Mouse (Mus musculus): Measurements from ENCODE around the gene Pwwp2a.
A peak's percentile ranks its signal among the peaks of the same experiment; 100 is the strongest.

Pwwp2a gene

DNA sequence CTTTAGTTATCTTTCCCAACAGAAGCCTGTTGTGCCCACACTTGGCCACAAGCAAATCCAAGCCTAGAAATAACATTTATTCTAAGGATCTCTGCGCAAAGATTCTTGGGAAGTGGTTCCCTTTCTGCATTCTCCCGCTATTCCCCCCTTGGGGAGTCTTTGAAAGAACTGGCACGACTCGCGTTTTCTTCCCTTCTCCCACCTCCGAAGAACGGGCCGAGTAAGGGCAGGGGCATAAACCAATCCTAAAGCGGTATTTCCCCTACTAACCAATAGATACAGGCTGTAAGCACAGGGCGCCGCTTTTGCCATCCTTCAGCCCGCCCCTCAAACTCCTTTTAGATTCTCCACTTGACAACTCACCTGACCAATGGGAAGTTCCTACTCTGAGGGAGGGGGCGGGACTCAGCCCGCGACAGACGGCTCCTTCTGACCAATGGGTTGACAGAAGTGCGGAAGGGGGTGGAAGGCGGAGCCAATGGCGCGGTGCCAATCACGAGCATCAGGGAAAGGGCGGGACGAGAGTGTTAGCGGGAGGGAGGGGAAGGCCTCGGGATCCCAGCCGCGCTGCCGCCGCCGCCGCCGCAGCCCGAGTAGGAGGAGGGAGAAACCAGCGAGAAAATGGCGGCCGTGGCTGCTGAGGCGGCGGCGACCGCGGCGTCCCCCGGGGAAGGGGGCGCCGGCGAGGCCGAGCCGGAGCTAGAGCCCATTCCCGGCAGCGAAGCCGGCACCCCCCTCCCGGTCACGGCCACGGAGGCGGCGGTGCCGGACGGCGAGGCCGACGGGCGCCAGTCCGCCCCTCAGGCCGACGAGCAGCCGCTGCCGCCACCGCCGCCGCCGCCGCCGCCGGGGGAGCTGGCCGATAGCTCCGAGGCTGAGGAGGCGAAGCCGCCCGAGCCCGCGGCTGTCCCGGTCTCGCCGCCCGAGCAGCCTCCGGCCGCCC lies at the start of gene Pwwp2a:
TSS of gene Pwwp2a (plus strand) at position 527 of the 943 bp plus-strand sequence.
- DNase-seq (ENCODE audit: low read depth, low spot score), result peak; percentile 100

DNA sequence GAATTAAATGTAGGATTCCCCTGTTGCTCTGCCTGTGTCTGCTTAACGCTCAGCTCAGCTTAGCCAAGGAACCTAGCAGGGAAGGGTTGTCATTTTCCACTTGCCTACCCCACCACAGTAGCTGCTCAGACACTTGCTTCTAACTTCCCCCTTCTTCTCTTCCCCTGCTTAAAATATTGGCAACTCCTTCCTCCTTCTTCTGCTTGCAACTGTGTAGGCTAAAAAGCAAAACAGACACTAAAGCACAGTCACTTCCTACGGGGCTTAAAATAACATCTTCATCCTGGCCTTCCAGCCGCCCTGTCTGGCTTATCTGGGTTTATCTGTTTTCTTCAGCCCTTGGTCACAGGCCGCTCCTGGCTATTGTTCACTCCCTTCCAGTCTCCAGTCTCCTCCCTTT lies 49.2 kb upstream of the Pwwp2a start:
- no peak for DNase-seq (ENCODE audit: low read depth, low spot score)

DNA sequence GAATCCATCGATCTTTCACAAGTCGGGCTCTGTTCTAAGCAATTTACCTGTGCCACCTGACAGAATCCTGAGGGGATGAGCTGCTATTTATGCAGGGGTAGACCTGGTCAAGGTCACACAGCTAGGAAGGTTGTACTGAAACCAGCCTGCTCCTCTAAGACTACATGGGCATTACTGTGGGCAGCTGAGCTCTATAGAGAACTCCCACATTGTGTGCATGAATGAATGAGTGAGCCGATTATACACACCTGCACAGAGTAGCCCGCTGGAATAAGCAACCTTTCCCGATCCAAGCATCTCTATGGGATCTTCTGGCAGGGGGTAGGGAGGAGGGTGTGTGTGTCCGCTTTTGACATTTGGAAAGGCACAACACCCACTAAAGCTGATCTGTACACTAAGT lies 48.6 kb upstream of the Pwwp2a start:
- no peak for DNase-seq (ENCODE audit: low read depth, low spot score)

DNA sequence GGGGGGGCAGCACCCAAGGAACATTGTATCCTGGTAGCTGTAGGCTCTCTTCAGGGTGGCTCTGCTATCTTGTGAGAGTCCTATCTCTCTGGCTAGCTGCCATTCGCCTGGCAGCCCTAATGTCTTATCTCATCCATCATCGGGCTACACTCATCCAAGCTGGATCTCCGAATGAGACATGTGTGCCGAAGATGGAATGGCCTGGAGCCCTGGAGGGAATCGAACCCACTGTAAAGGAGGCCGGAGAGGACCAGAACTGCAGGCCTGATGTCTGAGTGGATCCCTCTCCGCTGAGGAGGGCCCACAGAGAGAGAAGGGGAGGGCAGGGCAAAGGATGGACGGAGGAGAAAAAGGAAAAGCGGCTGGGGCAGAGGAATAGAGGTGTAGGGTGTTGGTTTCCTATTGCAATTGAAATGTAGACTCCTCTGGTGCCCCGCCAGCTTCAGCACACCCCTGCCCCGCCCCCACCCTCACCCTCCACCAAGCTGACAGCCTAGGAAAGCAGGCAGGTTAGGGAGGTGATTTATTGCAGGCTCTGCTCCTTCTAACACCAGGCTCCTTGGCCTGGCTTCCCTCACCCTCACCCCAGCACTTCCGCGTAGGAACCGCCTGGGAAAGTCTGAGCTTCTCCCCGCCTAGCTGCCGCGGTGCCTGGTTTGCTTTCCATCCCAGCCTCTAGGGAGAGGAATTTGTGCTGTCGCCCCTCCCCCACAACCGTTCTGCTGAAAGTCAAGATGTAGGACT lies 48.0 kb upstream of the Pwwp2a start:
- DNase-seq (ENCODE audit: low read depth, low spot score), result no peak

DNA sequence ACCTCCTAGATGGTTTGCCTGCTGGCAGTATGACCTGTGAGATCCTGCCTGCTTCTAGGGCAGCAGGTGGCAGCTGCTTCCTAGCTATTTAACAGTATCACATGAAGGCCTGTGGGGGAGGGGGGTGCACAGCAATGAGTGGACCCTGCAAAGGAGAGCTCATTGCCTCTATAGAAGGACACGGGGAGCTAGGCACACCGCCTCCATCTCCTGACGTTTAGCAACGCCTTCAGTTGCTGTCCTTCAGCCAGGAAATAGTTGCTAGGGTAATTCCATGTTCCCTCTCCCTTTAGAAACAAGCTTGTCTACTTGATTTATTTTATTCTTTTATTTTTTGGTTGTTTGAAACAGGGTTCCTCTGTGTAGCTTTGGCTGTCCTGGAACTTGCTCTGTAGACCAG lies 45.0 kb upstream of the Pwwp2a start:
- no peak for DNase-seq (ENCODE audit: low read depth, low spot score)

DNA sequence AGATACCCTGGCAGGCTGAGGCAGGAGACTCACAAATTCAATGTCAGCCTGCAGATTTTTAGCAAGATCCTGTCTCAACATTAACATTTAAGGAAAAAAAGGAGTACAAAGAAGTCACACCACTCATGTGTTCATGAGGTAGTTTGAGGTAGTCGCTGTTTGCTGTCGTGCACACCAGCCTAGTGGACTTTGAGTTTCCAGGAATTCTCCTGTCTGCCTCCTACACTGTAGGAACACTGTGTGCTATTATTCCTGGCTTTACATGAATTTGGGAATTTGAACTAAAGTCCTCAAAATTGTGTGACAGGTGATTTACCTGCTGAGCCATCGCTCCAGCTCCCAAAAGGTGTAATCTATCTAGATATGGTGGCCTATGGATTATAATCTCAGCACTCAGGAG lies 43.3 kb upstream of the Pwwp2a start:
- no peak for DNase-seq (ENCODE audit: low read depth, low spot score)

DNA sequence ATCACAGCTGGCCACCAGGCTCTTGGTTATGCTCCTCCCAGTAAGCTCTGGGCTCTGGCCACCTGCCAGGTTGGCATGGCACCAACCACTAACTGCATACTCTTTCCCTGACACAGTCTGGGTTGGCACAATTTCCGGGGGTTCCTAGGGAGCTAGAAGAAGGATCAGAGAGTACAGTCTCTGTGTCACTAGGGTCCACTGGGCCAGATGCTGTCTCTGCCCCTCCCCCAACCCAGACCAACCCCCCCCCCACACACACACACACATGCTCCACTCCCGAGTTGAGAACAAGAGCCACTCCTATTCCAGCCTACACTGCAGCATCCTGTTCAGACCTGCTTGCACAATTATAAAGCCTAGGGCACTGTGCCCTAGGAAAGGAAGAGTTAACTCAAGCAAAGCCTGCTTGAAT lies 38.6 kb upstream of the Pwwp2a start:
- no peak for DNase-seq (ENCODE audit: low read depth, low spot score)

DNA sequence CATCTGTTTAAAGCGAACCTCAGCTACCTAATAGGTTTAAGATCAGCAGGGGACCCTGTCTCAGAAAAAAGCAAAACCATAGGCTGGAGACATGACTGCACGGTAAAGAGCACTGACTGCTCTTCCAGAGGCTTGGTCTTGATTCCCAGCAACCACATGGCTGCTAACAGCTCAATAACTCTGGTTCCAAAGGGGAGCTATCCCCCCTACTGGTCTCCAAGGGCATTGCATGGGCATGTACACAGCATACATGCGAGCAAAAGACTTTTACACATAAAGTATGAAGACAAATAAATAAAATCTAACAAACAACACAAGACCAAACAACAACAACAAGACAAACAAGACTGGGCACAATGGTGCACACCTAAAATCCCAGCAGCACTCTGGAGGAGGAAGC lies 36.5 kb upstream of the Pwwp2a start:
- DNase-seq (ENCODE audit: low read depth, low spot score), result peak; percentile 12

DNA sequence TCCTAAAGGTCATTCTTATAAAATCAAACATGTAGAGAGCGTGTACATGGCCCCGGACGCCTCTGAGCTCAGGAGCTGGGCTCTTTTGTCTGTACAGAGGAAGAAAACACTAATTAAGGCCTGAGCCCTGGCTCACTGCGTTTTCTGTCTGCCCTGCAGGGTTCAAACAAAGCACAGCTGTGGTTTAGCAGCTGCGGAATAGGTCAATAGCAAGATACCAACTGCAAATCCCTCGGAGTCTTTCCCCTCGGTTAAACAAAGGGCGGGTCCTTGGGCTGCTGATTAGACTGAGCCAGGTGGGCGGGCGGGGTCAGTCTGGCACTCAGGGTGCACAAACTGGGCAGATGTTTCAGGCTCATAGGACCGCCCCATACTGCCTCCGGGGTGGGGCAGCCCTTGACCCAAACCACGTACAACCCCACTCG lies 28.7 kb upstream of the Pwwp2a start:
- no peak for DNase-seq (ENCODE audit: low read depth, low spot score)

DNA sequence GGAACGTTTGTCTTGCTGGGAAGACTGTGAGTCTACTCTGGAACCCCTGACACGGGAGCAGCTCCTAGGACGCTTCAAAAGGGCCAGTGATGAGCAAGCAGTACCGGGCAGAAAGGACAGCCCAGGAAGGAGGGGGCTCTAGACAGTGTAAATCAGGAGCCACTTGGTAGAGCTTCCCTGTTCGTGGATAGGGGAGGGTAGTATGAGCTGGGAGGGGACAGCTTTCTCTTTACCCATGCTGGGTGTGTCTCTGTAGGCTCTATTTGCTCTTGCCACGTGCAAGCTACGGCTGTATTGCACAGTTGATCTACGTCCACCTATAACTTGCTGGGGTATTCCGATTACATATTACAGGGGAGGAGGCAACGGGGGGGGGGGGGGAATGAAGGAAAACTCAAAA lies 25.3 kb upstream of the Pwwp2a start:
- DNase-seq (ENCODE audit: low read depth, low spot score), result no peak

DNA sequence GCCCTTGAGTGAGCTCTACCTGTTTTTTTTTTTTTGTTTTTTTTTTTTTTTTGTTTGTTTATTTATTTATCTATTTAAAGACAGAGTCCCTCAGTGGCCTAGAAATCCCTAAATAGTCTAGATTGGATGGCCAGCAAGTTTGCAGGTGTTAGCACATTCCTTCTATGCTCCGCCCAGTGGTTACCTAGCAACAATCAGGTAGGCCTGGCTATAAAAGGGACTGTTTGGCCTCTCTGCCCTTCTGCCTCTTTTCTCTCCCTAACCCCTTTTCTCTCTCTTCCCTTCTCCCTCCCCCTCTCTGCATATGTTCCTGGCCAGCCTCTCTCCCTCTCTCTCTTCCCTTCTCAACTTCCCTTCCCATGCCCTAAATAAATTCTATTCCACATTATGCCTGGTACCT lies 23.8 kb upstream of the Pwwp2a start:
- DNase-seq (ENCODE audit: low read depth, low spot score), result no peak

DNA sequence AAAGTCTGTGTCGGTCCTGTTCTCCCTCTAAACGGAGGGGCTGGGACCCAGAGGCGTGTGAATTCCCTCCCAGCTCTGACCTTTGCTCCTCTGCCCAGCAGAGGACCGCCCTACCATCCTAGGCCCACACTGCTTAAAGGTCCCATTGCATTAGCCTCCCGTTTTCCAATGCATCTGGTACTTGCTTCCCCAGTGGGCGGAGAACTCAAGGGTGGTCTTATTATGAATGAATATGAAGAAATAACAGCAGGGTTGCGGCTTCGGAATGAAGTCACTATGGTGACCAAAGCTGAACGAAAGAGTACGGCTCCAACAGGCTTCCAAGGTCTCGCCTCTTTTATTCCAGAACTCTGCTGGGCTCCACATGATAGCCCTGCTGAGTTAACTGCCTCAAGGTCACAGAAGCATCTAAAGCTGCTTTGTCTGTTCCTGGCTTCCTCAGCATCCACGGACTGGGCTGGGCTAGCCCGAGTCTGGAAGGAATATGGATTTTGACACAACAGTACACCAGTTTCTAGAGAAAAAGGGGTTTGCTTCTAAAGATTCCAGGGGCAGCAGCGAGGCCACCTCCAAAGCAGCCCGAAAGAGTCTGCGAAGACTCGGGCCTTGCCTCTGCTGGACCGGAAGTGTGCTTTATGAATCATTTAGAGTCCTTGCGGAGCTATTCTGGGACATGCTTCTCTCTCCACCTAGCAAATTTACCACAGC lies 14.6 kb upstream of the Pwwp2a start:
- DNase-seq (ENCODE audit: low read depth, low spot score), result no peak

DNA sequence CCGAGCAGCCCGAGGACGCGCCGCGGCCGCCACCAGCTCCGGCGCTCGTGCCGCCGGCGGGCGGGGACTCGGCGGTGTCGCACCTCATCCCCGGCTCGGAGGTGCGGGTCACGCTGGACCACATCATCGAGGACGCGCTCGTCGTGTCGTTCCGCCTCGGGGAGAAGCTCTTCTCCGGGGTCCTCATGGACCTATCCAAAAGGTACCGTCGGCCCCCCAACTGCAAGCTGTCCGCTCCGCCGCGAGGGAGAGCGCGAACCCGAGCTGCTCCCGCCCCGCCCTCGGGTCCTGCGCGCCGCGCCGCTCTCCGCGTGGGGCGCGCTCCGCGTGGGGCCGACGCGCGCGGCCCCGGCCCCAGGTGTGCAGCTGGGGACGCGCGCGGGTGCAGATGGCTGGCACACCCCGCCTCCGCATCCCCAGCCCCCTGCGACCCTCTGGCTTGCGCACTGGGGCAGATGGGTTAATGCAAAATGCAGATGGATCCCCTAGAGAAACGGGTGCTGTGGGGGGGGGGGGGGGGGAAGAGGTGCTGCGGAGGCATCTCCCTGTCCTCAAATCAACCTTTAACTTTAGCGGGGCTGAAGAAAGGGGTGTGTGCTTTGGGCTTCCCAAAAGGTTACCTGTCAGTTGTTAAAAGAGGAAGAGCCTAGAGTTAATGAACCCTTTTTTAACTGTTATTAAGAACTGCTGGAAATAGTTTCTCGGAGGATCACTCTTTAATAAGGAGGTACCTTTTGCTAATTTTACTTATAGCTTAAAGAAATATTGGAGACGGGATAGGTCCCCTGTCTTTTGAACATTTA lies 818 bp downstream of the Pwwp2a start:
- peak; percentile 81 for DNase-seq (ENCODE audit: low read depth, low spot score)

DNA sequence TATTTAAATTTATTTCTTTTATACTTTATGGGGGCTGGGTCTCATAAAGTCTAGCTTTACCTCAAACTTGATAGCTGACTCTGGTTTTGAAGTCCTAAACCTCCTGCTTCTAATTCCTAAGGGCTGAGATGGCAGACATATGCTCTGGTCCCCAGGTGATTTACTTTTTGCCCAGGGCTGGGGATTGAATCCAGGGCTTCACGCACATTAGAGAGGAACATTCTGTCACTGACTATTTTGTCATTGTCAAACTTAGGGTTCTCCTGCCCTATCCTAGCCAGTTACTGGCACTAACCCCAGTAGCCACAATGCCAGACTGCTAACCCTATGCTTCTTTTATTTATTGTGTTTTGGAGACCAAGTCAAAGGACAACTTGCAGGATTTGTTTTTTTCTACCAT lies 7.1 kb downstream of the Pwwp2a start:
- no peak for DNase-seq (ENCODE audit: low read depth, low spot score)

DNA sequence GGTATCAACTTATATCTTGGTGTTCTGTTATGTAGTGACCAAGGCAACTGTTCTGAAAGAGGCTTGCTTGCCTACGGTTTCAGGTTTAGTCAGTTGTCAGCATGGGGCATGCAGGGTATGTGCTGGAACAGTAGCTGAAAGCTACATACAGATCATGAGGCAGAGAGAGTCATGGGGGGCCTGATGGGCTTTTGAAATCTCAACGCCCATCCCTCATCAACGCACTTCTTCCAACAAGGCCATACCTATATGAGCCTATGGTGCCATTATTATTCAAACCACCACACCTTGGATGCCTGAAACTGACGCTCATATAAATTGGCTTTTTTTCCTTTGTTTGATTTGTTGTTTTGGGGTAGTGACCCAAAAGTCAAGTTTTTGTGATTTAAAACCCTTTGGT lies 14.8 kb downstream of the Pwwp2a start:
- DNase-seq (ENCODE audit: low read depth, low spot score), result no peak

DNA sequence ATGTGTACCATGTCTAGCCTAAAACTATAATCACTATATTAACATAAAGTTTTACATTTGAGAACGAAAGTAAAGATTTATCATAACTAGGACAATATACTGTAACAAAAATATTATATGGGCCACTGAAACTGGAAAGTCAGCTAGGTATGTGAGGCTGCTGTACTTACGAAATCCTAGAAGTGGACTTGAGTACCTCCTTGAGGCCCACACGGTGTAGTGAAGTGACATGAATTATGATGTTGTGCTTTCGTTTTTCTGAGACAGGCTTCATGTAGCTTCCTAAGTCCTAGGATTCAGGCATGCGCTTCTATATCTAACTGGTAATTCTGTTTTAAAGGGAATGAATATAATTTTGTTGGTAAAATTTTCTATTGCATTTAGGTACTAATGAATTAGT lies 16.8 kb downstream of the Pwwp2a start:
- DNase-seq (ENCODE audit: low read depth, low spot score), result no peak

DNA sequence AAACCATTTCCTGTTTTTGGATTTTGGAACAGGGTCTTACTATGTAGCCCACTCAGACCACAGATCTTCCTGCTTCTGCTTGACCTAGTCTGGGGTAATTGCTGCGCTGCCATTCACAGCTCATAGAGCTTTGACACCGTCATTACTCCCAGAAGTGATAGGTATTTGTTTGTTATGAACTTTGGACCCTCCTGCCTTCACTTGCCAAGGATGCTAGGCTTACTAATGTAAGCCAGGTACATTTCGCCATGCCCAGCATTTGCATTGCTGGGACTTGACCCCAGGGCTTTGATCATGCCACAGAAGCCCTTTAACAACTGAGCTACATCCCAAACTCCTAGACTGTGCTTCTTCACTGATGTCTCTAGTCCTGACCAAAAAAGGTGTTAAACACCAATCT lies 18.5 kb downstream of the Pwwp2a start:
- no peak for DNase-seq (ENCODE audit: low read depth, low spot score)

DNA sequence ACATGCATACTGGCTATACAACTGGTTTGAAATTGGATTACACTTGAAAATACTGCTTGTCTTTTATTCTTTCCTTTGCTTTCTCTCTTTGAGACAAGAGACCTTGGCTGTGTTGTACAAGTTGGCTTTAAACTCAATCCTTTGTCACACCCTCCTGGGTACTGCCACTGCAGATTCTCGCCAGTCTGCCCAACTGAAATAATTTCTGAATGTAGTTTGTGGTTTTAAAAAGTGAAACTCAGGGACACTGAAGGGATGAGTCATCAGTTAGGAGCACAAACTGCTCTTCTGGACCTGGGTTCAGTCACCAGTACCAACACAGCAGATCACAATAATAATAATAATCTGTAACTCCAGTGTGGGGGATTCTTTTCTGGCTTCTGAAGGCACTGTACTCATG lies 21.8 kb downstream of the Pwwp2a start:
- no peak for DNase-seq (ENCODE audit: low read depth, low spot score)

DNA sequence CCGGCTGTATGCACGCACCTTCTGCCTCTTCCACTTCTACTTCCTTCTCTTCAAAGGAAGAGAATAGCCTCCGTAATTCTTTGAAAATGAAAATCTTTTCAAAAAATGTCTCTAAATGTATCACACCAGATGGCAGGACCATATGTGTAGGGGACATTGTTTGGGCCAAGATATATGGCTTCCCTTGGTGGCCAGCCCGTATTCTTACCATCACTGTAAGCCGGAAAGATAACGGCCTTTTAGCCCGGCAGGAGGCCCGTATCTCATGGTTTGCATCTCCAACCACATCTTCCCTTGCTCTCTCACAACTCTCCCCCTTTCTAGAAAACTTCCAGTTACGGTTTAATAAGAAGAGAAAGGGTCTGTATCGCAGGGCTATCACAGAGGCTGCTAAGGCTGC lies 24.0 kb downstream of the Pwwp2a start:
- DNase-seq (ENCODE audit: low read depth, low spot score), result no peak

DNA sequence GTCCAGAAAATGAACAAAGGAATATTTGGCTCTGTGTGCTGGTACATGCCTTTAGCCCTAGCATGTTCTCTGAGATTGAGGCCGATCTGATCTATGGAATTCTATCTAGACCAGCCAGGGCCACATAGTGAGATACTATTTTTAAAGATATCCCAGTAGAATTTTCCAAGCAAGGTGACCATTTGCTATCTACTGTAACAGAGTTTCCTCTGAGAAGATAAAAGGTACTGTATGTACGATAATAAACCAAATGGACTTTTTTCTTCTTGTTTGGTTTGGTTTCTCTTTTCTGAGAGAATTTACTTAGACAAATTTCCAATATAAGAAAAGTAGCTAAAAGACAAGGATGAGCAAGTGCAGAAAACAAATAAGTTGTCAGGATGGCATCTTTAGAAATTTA lies 26.6 kb downstream of the Pwwp2a start:
- DNase-seq (ENCODE audit: low read depth, low spot score), result no peak

DNA sequence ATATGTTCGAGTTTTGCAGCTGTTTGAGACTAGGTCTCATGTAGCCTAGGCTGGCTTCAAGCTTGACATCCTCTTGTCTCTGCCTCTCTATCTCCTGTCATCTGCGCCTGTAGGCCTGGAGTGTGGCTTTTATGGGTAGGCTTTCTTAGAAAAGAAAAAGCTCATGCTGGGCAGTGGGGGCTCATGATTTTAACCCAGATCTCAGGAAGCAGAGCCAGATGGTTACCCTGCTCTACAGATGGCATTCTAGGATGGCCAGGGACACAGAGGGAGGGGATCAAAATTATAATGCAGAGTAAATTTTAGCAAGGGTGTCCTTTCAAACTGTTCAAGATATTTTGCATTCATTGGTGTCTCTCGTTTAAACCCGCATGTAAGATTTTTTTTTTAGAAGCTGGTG lies 30.4 kb downstream of the Pwwp2a start:
- DNase-seq (ENCODE audit: low read depth, low spot score), result no peak
